Comparison of ENCODE assay signal across 8 mouse cellular contexts in genomic region chr3:41408821-41409737, GRCm38 (mm10).
DNase-seq lines count a peak whose midpoint lies in the region; ATAC-seq and TF ChIP-seq lines count a peak whose summit lies in the region.

No protein-coding gene starts in this region.

- WGBS in forebrain, embryonic 11.5 days = 20% methylated on average over 15 of the region's 15 CpGs
- WGBS in hindbrain, postnatal 0 days = 3% methylated on average over 15 of the region's 15 CpGs
- WGBS in liver, postnatal 0 days (ENCODE audit: insufficient replicate concordance) = 16% methylated on average over 15 of the region's 15 CpGs
- WGBS in olfactory bulb, adult 2 months = 4% methylated on average over 15 of the region's 15 CpGs

- H3K4me2 ChIP-seq in forebrain, embryonic 11.5 days (ENCODE audit: low read depth, low read length, severe bottlenecking) = peak overlapping the region; percentile 53
- peak overlapping the region; percentile 69 for H3K4me2 ChIP-seq in hindbrain, postnatal 0 days (ENCODE audit: low read depth, low read length)
- H3K4me2 ChIP-seq in liver, postnatal 0 days (ENCODE audit: low read depth, low read length) = peak overlapping the region; percentile 57

- H3K4me3 ChIP-seq in forebrain, embryonic 11.5 days (ENCODE audit: low read depth, low read length) = peak overlapping the region; percentile 37
- H3K4me3 ChIP-seq in hindbrain, postnatal 0 days (ENCODE audit: low read length) = peak overlapping the region; percentile 41
- H3K4me3 ChIP-seq in liver, postnatal 0 days (ENCODE audit: low read depth, low read length) = peak overlapping the region; percentile 27
- H3K4me3 ChIP-seq in olfactory bulb, adult 2 months (ENCODE audit: insufficient read depth, low read depth, low read length) = peak overlapping the region; percentile 39; the same call in 1 of the 2 replicates

- H3K27ac ChIP-seq in forebrain, embryonic 11.5 days (ENCODE audit: low read depth, low read length) = no peak overlapping the region
- peak overlapping the region; percentile 49; the same call in 1 of the 2 replicates for H3K27ac ChIP-seq in hindbrain, postnatal 0 days
- H3K27ac ChIP-seq in liver, postnatal 0 days (ENCODE audit: low read depth) = peak overlapping the region; percentile 77
- H3K27ac ChIP-seq in olfactory bulb, adult 2 months (ENCODE audit: insufficient read depth, low read depth, low read length) = no peak overlapping the region

- peak; percentile 59 for TF ChIP-seq EP300 in liver, postnatal 0 days (IDR thresholded peaks at IDR 0.05; ENCODE audit: low read depth)

- peak overlapping the region; percentile 57 for H3K9ac ChIP-seq in forebrain, embryonic 11.5 days (ENCODE audit: low read length)
- H3K9ac ChIP-seq in hindbrain, postnatal 0 days (replicated peaks; ENCODE audit: low read length) = peak overlapping the region; percentile 38; the same call in 1 of the 2 replicates
- peak overlapping the region; percentile 43 for H3K9ac ChIP-seq in liver, postnatal 0 days (replicated peaks)

- TF ChIP-seq POLR2A in olfactory bulb, adult 2 months (IDR thresholded peaks at IDR 0.05; ENCODE audit: insufficient read depth, low read depth, low read length) = no peak

- no peaks in the 10 kb centered on the region for H3K9me3 ChIP-seq in forebrain, embryonic 11.5 days (ENCODE audit: control insufficient read depth, low read length)
- H3K9me3 ChIP-seq in hindbrain, postnatal 0 days (ENCODE audit: low read length) = no peaks in the 10 kb centered on the region
- H3K9me3 ChIP-seq in liver, postnatal 0 days (ENCODE audit: low read length) = no peaks in the 10 kb centered on the region

- no peaks in the 10 kb centered on the region for H3K27me3 ChIP-seq in forebrain, embryonic 11.5 days (ENCODE audit: control insufficient read depth, insufficient read depth, low read length)
- H3K27me3 ChIP-seq in hindbrain, postnatal 0 days (ENCODE audit: insufficient read depth, low read length) = no peaks in the 10 kb centered on the region
- no peaks in the 10 kb centered on the region for H3K27me3 ChIP-seq in liver, postnatal 0 days (ENCODE audit: insufficient read depth, low read length)

- peak; percentile 76 for ATAC-seq in forebrain, embryonic 11.5 days (replicated peaks; ENCODE audit: low FRiP score)
- ATAC-seq in hindbrain, postnatal 0 days = peak; percentile 79
- peak; percentile 87 for ATAC-seq in liver, postnatal 0 days

- TF ChIP-seq CTCF in hindbrain, postnatal 0 days (IDR thresholded peaks at IDR 0.05; ENCODE audit: low read depth) = no peak; the same call in 1 of the 2 replicates
- peak; percentile 38; the same call in 1 of the 2 replicates for TF ChIP-seq CTCF in liver, postnatal 0 days (IDR thresholded peaks at IDR 0.05; ENCODE audit: low read depth)
- TF ChIP-seq CTCF in olfactory bulb, adult 2 months (IDR thresholded peaks at IDR 0.05; ENCODE audit: insufficient read depth, low read depth, low read length) = no peak

- no peaks in the 10 kb centered on the region for H3K36me3 ChIP-seq in forebrain, embryonic 11.5 days (ENCODE audit: control insufficient read depth, insufficient read depth, low read length)
- H3K36me3 ChIP-seq in hindbrain, postnatal 0 days (ENCODE audit: insufficient read depth, low read length) = no peaks in the 10 kb centered on the region
- no peaks in the 10 kb centered on the region for H3K36me3 ChIP-seq in liver, postnatal 0 days (replicated peaks; ENCODE audit: insufficient read depth, low read length)

- H3K4me1 ChIP-seq in forebrain, embryonic 11.5 days (replicated peaks; ENCODE audit: control insufficient read depth, insufficient read depth, low read length) = peaks cover 2% of the 10 kb centered on the region; the same call in 1 of the 2 replicates
- peaks cover 5% of the 10 kb centered on the region; the same call in 1 of the 2 replicates for H3K4me1 ChIP-seq in hindbrain, postnatal 0 days (ENCODE audit: insufficient read depth, low read length)
- peaks cover 14% of the 10 kb centered on the region for H3K4me1 ChIP-seq in liver, postnatal 0 days (ENCODE audit: insufficient read depth)
- H3K4me1 ChIP-seq in olfactory bulb, adult 2 months (ENCODE audit: control insufficient read depth, insufficient read depth, low read length) = peaks cover 8% of the 10 kb centered on the region

- peak; percentile 28 for DNase-seq in adrenal gland, adult 2 months
- DNase-seq in adrenal gland, adult 8-10 months = no peak
- DNase-seq in CD8-positive naive resting alpha-beta T cell, adult 2 months (ENCODE audit: low read depth in 2 of 2, low spot score in 2 of 2) = peak; percentile 2 to 6
- no peak for DNase-seq in forebrain, embryonic 11.5 days (ENCODE audit: low spot score)
- DNase-seq in hindbrain, postnatal 0 days (ENCODE audit: low spot score) = peak; percentile 66
- DNase-seq in liver, postnatal 0 days = peak; percentile 37
- no peak for DNase-seq in thymus, adult 18-20 months

Comparison
In these comparisons a context has a peak if more than half of its experiments do, and no peak if none do; other contexts are left out.
1. DNase-seq: peak in adrenal gland, adult 2 months (single experiment), CD8-positive naive resting alpha-beta T cell, adult 2 months (2 of 2), hindbrain, postnatal 0 days (single experiment) and liver, postnatal 0 days (single experiment); none in adrenal gland, adult 8-10 months (single experiment), forebrain, embryonic 11.5 days (single experiment) and thymus, adult 18-20 months (0 of 2).
2. H3K27ac ChIP-seq: peak in hindbrain, postnatal 0 days (single experiment) and liver, postnatal 0 days (single experiment); none in forebrain, embryonic 11.5 days (single experiment) and olfactory bulb, adult 2 months (single experiment).
3. Peak in every context shown above with its lines, with median percentiles within 50 percentile points of each other: ATAC-seq, H3K4me2 ChIP-seq, H3K4me3 ChIP-seq and H3K9ac ChIP-seq.